Mouse (Mus musculus): Measurements from ENCODE around the gene Catip. TPM values are rescaled to one million over a fixed set of nuclear protein-coding genes. Genes with fewer than 3 reads are reported as not detected.

The Catip gene
- polyA plus RNA-seq, 1 experiment from 2014 or later = 0.66 TPM

DNA sequence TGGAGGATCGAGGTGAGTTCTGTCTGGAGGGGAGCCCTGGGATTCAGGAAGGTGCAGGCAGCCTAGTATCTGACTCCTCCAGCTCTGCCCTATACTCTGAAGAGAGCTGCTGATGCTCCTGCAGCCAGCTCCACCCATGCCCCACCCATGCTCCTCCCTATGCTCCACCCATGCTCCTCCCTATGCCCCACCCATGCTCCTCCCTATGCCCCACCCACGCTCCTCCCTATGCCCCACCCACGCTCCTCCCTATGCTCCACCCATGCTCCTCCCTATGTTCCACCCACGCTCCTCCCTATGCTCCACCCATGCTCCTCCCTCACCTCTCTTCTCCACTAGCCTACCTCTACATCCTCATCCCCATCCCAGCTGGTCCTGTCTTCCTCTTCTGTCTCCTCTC, 53.2 kb downstream of the Catip start:
- H3K27ac ChIP-seq (replicated peaks) = no peak overlapping the region
- no peak overlapping the region for H3K9ac ChIP-seq (replicated peaks)
- H3K9me3 ChIP-seq = no peaks in the 10 kb centered on the region
- H3K4me2 ChIP-seq (replicated peaks) = no peak overlapping the region
- no peak overlapping the region for H3K4me3 ChIP-seq
- no peaks in the 10 kb centered on the region for H3K36me3 ChIP-seq
- 44% methylated on average over 4 of the region's 4 CpGs for WGBS
- ATAC-seq (ENCODE audit: low FRiP score, low read depth) = no peak
- 0 out of 2 replicates have a peak, but pooled peaks cover 6% of the 10 kb centered on the region for H3K4me1 ChIP-seq
- H3K27me3 ChIP-seq = no peaks in the 10 kb centered on the region

MicroRNAs within 50 kb of the gene (microRNA counts, 519-probe panel; counts per million panel counts)
- microRNA mmu-miR-26b = 3,469 counts per million, percentile 18 among the panel's probes with 10 or more counts

Small RNA genes within 50 kb of the gene (microRNA-seq; reads per million reads assigned to microRNA genes)
- 24,025 reads per million, percentile 98 among the genes with 10 or more reads in this experiment for gene Mir26b

Other genes starting within 250 kb of the Catip start
- 17.1 and 21.0 TPM in 2 replicates for gene Tns1, start 237.7 kb upstream of the Catip start, polyA plus RNA-seq (2016; fragmentation: Nextera tagmentation; extraction: Ambion mirVana)
- gene Rufy4, start 236.6 kb upstream of the Catip start, polyA plus RNA-seq (2016; fragmentation: Nextera tagmentation; extraction: Ambion mirVana) = 0.37 and 0.67 TPM in 2 replicates
- gene Cxcr2, start 208.1 kb upstream of the Catip start, polyA plus RNA-seq (2016; fragmentation: Nextera tagmentation; extraction: Ambion mirVana) = 0.09 and 0.10 TPM in 2 replicates
- not detected in 2 replicates for gene Cxcr1, start 167.5 kb upstream of the Catip start, polyA plus RNA-seq (2016; fragmentation: Nextera tagmentation; extraction: Ambion mirVana)
- 357 and 363 TPM in 2 replicates for gene Arpc2, start 126.0 kb upstream of the Catip start, polyA plus RNA-seq (2016; fragmentation: Nextera tagmentation; extraction: Ambion mirVana)
- not detected in 2 replicates for gene Gpbar1, start 83.6 kb upstream of the Catip start, polyA plus RNA-seq (2016; fragmentation: Nextera tagmentation; extraction: Ambion mirVana)
- 176 and 181 TPM in 2 replicates for gene Aamp, start 77.4 kb upstream of the Catip start, polyA plus RNA-seq (2016; fragmentation: Nextera tagmentation; extraction: Ambion mirVana)
- gene Pnkd, start 77.2 kb upstream of the Catip start, polyA plus RNA-seq (2016; fragmentation: Nextera tagmentation; extraction: Ambion mirVana) = 75.0 and 85.3 TPM in 2 replicates
- gene Tmbim1, start 56.5 kb upstream of the Catip start, polyA plus RNA-seq (2016; fragmentation: Nextera tagmentation; extraction: Ambion mirVana) = 6.7 and 9.8 TPM in 2 replicates
- gene Slc11a1, start 13.1 kb downstream of the Catip start, polyA plus RNA-seq (2016; fragmentation: Nextera tagmentation; extraction: Ambion mirVana) = 2.3 and 2.4 TPM in 2 replicates
- 28.9 and 31.0 TPM in 2 replicates for gene Ctdsp1, start 29.4 kb downstream of the Catip start, polyA plus RNA-seq (2016; fragmentation: Nextera tagmentation; extraction: Ambion mirVana)
- 0.28 and 0.55 TPM in 2 replicates for gene Vil1, start 47.3 kb downstream of the Catip start, polyA plus RNA-seq (2016; fragmentation: Nextera tagmentation; extraction: Ambion mirVana)
- 74.3 TPM in 2 replicates for gene Cnot9, start 143.9 kb downstream of the Catip start, polyA plus RNA-seq (2016; fragmentation: Nextera tagmentation; extraction: Ambion mirVana)
- 1.1 and 1.5 TPM in 2 replicates for gene Plcd4, start 180.8 kb downstream of the Catip start, polyA plus RNA-seq (2016; fragmentation: Nextera tagmentation; extraction: Ambion mirVana)
- gene Usp37, start 182.2 kb downstream of the Catip start, polyA plus RNA-seq (2016; fragmentation: Nextera tagmentation; extraction: Ambion mirVana) = 42.1 and 44.2 TPM in 2 replicates
- gene Zfp142, start 226.1 kb downstream of the Catip start, polyA plus RNA-seq (2016; fragmentation: Nextera tagmentation; extraction: Ambion mirVana) = 10.6 and 11.2 TPM in 2 replicates
- gene Bcs1l, start 226.2 kb downstream of the Catip start, polyA plus RNA-seq (2016; fragmentation: Nextera tagmentation; extraction: Ambion mirVana) = 16.4 and 17.0 TPM in 2 replicates
- gene Rnf25, start 239.3 kb downstream of the Catip start, polyA plus RNA-seq (2016; fragmentation: Nextera tagmentation; extraction: Ambion mirVana) = 31.5 and 35.5 TPM in 2 replicates
- 25.3 and 25.9 TPM in 2 replicates for gene Stk36, start 239.3 kb downstream of the Catip start, polyA plus RNA-seq (2016; fragmentation: Nextera tagmentation; extraction: Ambion mirVana)

Data from midbrain, embryonic 12.5 days (tissue).